19 mouse cellular contexts compared by ENCODE assay signal in the genomic region with DNA sequence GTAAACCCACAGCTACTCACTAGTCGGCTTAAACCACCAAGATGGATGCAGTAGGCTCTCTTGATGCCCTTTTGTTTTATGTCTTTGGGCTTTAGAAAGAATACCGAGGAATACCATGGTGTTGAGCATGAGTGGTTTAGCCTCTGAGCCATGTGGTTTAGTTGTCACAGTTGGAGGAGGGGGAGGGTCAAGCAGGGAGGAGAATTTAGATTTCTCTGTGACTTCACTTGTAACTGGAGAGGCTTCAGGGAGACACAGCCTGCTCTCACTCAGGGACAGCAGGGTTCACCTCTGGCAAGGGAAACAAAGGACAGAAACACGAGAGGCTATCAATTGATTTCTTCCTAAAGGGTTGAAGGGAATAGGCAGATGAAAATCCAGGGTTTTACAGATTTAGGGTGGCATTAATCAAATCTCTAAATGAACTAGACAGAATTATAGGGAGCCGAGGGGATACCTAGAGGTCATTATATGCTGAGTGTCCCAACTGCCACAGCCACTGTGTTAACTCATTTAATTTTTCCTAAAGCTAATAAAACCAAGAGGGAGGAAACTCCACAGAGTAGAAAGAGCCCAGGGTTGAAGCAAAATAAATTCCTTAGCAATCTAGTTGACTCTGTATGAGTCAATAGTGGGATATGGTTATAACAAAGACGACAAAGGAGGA.
DNase-seq lines count a peak whose midpoint lies in the region; ATAC-seq lines count a peak whose summit lies in the region.
"Had no signal": no experiment of that assay in that cellular context is flagged by ENCODE, and none has a peak within 500 bp of the region (broad histone marks: within the 10 kb centered on the region; RNA-seq: fewer than 3 reads in every experiment).

No protein-coding gene starts in this region.

- H3K36me3 ChIP-seq in heart, embryonic 16.5 days (ENCODE audit: control insufficient read depth, insufficient read depth), result no peaks in the 10 kb centered on the region
- no peaks in the 10 kb centered on the region for H3K36me3 ChIP-seq in midbrain, embryonic 11.5 days (ENCODE audit: control insufficient read depth, insufficient read depth, low read length)
- H3K36me3 ChIP-seq in midbrain, embryonic 10.5 days, result no peaks in the 10 kb centered on the region
- H3K36me3 ChIP-seq in embryonic facial prominence, embryonic 10.5 days (replicated peaks), result no peaks in the 10 kb centered on the region
- no peaks in the 10 kb centered on the region for H3K36me3 ChIP-seq in neural tube, embryonic 13.5 days
- H3K36me3 ChIP-seq: liver, embryonic 13.5 days; midbrain, embryonic 12.5 days had no signal

- peaks cover 9% of the 10 kb centered on the region; the same call in 1 of the 2 replicates for H3K4me1 ChIP-seq in heart, embryonic 16.5 days (ENCODE audit: control insufficient read depth, insufficient read depth, low read length)
- peaks cover 3% of the 10 kb centered on the region; the same call in 1 of the 2 replicates for H3K4me1 ChIP-seq in midbrain, embryonic 11.5 days (ENCODE audit: control insufficient read depth, insufficient read depth, low read length)
- peaks cover 11% of the 10 kb centered on the region for H3K4me1 ChIP-seq in midbrain, embryonic 10.5 days
- peaks cover 13% of the 10 kb centered on the region for H3K4me1 ChIP-seq in embryonic facial prominence, embryonic 10.5 days
- H3K4me1 ChIP-seq in neural tube, embryonic 13.5 days (replicated peaks), result peaks cover 9% of the 10 kb centered on the region
- H3K4me1 ChIP-seq: liver, embryonic 13.5 days; midbrain, embryonic 12.5 days had no signal

- H3K9ac ChIP-seq in heart, embryonic 16.5 days (ENCODE audit: low read length), result no peak overlapping the region
- no peak overlapping the region for H3K9ac ChIP-seq in midbrain, embryonic 11.5 days (ENCODE audit: low read length)
- no peak overlapping the region for H3K9ac ChIP-seq in neural tube, embryonic 13.5 days
- H3K9ac ChIP-seq: forebrain, postnatal 0 days; liver, embryonic 13.5 days; midbrain, embryonic 12.5 days had no signal

- no peaks in the 10 kb centered on the region for H3K27me3 ChIP-seq in heart, embryonic 16.5 days (ENCODE audit: control insufficient read depth, insufficient read depth, low read length)
- H3K27me3 ChIP-seq in midbrain, embryonic 11.5 days (ENCODE audit: control insufficient read depth, insufficient read depth, low read length), result no peaks in the 10 kb centered on the region
- no peaks in the 10 kb centered on the region for H3K27me3 ChIP-seq in midbrain, embryonic 10.5 days (ENCODE audit: low read depth, poor library complexity, severe bottlenecking)
- H3K27me3 ChIP-seq in embryonic facial prominence, embryonic 10.5 days (replicated peaks; ENCODE audit: low read depth, poor library complexity, severe bottlenecking), result no peaks in the 10 kb centered on the region
- H3K27me3 ChIP-seq in neural tube, embryonic 13.5 days, result no peaks in the 10 kb centered on the region
- H3K27me3 ChIP-seq: liver, embryonic 13.5 days; midbrain, embryonic 12.5 days had no signal

- no peak for DNase-seq in heart, adult 8-10 months (ENCODE audit: low spot score)
- peak; percentile 85 for DNase-seq in midbrain, embryonic 11.5 days (ENCODE audit: low spot score, missing footprints)
- DNase-seq in midbrain, embryonic 10.5 days (ENCODE audit: low spot score), result no peak
- DNase-seq in embryonic facial prominence, embryonic 10.5 days (ENCODE audit: low spot score), result peak; percentile 11
- DNase-seq: adrenal gland, adult 2 months; cerebellum, adult 11 months; cerebellum, postnatal 36 days; forebrain, postnatal 0 days; gastrocnemius, adult 2 months; liver, embryonic 13.5 days; thymus, adult 18-20 months had no signal

- H3K9me3 ChIP-seq in heart, embryonic 16.5 days (replicated peaks; ENCODE audit: control insufficient read depth, low read length), result peaks cover 3% of the 10 kb centered on the region
- H3K9me3 ChIP-seq in midbrain, embryonic 11.5 days (ENCODE audit: control insufficient read depth, low read length), result no peaks in the 10 kb centered on the region
- H3K9me3 ChIP-seq in midbrain, embryonic 10.5 days (replicated peaks), result 0 out of 2 replicates have a peak, but pooled peaks cover 5% of the 10 kb centered on the region
- H3K9me3 ChIP-seq in embryonic facial prominence, embryonic 10.5 days, result no peaks in the 10 kb centered on the region
- H3K9me3 ChIP-seq in neural tube, embryonic 13.5 days, result no peaks in the 10 kb centered on the region
- H3K9me3 ChIP-seq: liver, embryonic 13.5 days had no signal

- H3K4me2 ChIP-seq in heart, embryonic 16.5 days (ENCODE audit: low read depth, low read length), result peak overlapping the region; percentile 48; the same call in 1 of the 2 replicates
- no peak overlapping the region for H3K4me2 ChIP-seq in midbrain, embryonic 11.5 days
- no peak overlapping the region for H3K4me2 ChIP-seq in neural tube, embryonic 13.5 days
- H3K4me2 ChIP-seq: liver, embryonic 13.5 days; midbrain, embryonic 12.5 days had no signal

- no peak for ATAC-seq in heart, embryonic 16.5 days (replicated peaks; ENCODE audit: extremely low read depth, insufficient read depth, low FRiP score)
- ATAC-seq in midbrain, embryonic 11.5 days (ENCODE audit: low FRiP score), result no peak
- ATAC-seq in neural tube, embryonic 13.5 days (ENCODE audit: low read depth), result no peak
- ATAC-seq in megakaryocyte-erythroid progenitor cell, adult 5-6 weeks (replicated peaks; ENCODE audit: low FRiP score, low TSS enrichment, poor library complexity, severe bottlenecking), result no peak
- ATAC-seq: intestine, postnatal 0 days; lung, postnatal 0 days had no signal

- H3K27ac ChIP-seq in heart, embryonic 16.5 days (ENCODE audit: low read length), result no peak overlapping the region
- H3K27ac ChIP-seq in midbrain, embryonic 11.5 days (ENCODE audit: low read depth, low read length), result no peak overlapping the region
- no peak overlapping the region; the same call in 1 of the 2 replicates for H3K27ac ChIP-seq in midbrain, embryonic 10.5 days (replicated peaks)
- H3K27ac ChIP-seq in embryonic facial prominence, embryonic 10.5 days (replicated peaks), result 0 out of 2 replicates have a peak overlapping the region, but pooled peaks have one; percentile 10
- H3K27ac ChIP-seq in neural tube, embryonic 13.5 days (replicated peaks), result peak overlapping the region; percentile 29; the same call in 1 of the 2 replicates
- H3K27ac ChIP-seq: gastrocnemius, adult 2 months; left cerebral cortex, adult 2 months; liver, embryonic 13.5 days; midbrain, embryonic 12.5 days had no signal

- no peak overlapping the region for H3K4me3 ChIP-seq in heart, embryonic 16.5 days (ENCODE audit: low read length)
- H3K4me3 ChIP-seq in midbrain, embryonic 11.5 days (ENCODE audit: low read depth, low read length), result no peak overlapping the region
- H3K4me3 ChIP-seq in midbrain, embryonic 10.5 days, result no peak overlapping the region
- no peak overlapping the region for H3K4me3 ChIP-seq in embryonic facial prominence, embryonic 10.5 days
- no peak overlapping the region for H3K4me3 ChIP-seq in neural tube, embryonic 13.5 days
- H3K4me3 ChIP-seq: erythroblast, embryonic 14.5 days; gastrocnemius, adult 2 months; left cerebral cortex, adult 2 months; liver, embryonic 13.5 days; midbrain, embryonic 12.5 days had no signal

- WGBS in heart, embryonic 16.5 days, result 44% methylated on average over 5 of the region's 5 CpGs
- WGBS in midbrain, embryonic 11.5 days, result 42% methylated on average over 5 of the region's 5 CpGs
- 45% methylated on average over 5 of the region's 5 CpGs for WGBS in midbrain, embryonic 10.5 days
- WGBS in embryonic facial prominence, embryonic 10.5 days, result 49% methylated on average over 5 of the region's 5 CpGs
- WGBS in neural tube, embryonic 13.5 days, result 35% methylated on average over 5 of the region's 5 CpGs

Comparison
In these comparisons a context has a peak if more than half of its experiments do, and no peak if none do; other contexts are left out.
1. DNase-seq: peak in midbrain, embryonic 11.5 days (single experiment) and embryonic facial prominence, embryonic 10.5 days (single experiment); none in heart, adult 8-10 months (single experiment) and midbrain, embryonic 10.5 days (single experiment).
2. H3K27ac ChIP-seq: peak in embryonic facial prominence, embryonic 10.5 days (single experiment) and neural tube, embryonic 13.5 days (single experiment); none in heart, embryonic 16.5 days (single experiment), midbrain, embryonic 11.5 days (single experiment) and midbrain, embryonic 10.5 days (single experiment).